Comparison of ENCODE assay signal across 31 mouse cellular contexts in genomic region chr1:64560105-64560504, GRCm38 (mm10). TPM values are rescaled to one million over a fixed set of nuclear protein-coding genes. Genes with fewer than 3 reads are reported as not detected.
DNase-seq lines count a peak whose midpoint lies in the region; ATAC-seq lines count a peak whose summit lies in the region.
"Had no signal": no experiment of that assay in that cellular context is flagged by ENCODE, and none has a peak within 500 bp of the region (broad histone marks: within the 10 kb centered on the region; RNA-seq: fewer than 3 reads in every experiment).

No protein-coding gene starts in this region.

- no peak overlapping the region for H3K9ac ChIP-seq in heart, embryonic 16.5 days (ENCODE audit: low read length)
- H3K9ac ChIP-seq: embryonic facial prominence, embryonic 13.5 days; forebrain, embryonic 12.5 days; forebrain, embryonic 15.5 days; hindbrain, embryonic 14.5 days had no signal

- H3K4me1 ChIP-seq in heart, embryonic 16.5 days (ENCODE audit: control insufficient read depth, insufficient read depth, low read length), result no peaks in the 10 kb centered on the region
- no peaks in the 10 kb centered on the region for H3K4me1 ChIP-seq in heart, embryonic 10.5 days
- H3K4me1 ChIP-seq: embryonic facial prominence, embryonic 10.5 days; embryonic facial prominence, embryonic 13.5 days; forebrain, embryonic 12.5 days; forebrain, embryonic 15.5 days had no signal

- DNase-seq in heart, adult 8-10 months (ENCODE audit: low spot score), result peak; percentile 8
- no peak for DNase-seq in heart, postnatal 4 days
- DNase-seq in heart, embryonic 10.5 days (ENCODE audit: low spot score), result no peak
- DNase-seq in MEL-GATA-1-ER (ENCODE audit: extremely low read depth, low read depth), result peak; percentile 25
- no peak for DNase-seq in adrenal gland, postnatal 36 days
- DNase-seq: adrenal gland, adult 8-10 months; adrenal gland, postnatal 25 days; B cell, adult 2 months; cerebellum, adult 11 months; cerebellum, adult 2 months; cerebellum, postnatal 10 days; cerebellum, postnatal 36 days; embryo, embryonic 11 days; gastrocnemius, postnatal 14 days; heart, adult 11 months; heart, postnatal 36 days; kidney, adult 18-20 months had no signal

- 86% methylated on average over 3 of the region's 3 CpGs for WGBS in heart, embryonic 16.5 days
- 84% methylated on average over 3 of the region's 3 CpGs for WGBS in heart, embryonic 10.5 days

- H3K27me3 ChIP-seq in heart, embryonic 16.5 days (ENCODE audit: control insufficient read depth, insufficient read depth, low read length), result no peaks in the 10 kb centered on the region
- H3K27me3 ChIP-seq in heart, embryonic 10.5 days (ENCODE audit: insufficient read depth, poor library complexity, severe bottlenecking), result no peaks in the 10 kb centered on the region
- H3K27me3 ChIP-seq: CH12.LX; embryonic facial prominence, embryonic 13.5 days; forebrain, embryonic 12.5 days; forebrain, embryonic 15.5 days had no signal

- peak overlapping the region; percentile 23; the same call in 1 of the 2 replicates for H3K27ac ChIP-seq in heart, embryonic 16.5 days (ENCODE audit: low read length)
- H3K27ac ChIP-seq in heart, embryonic 10.5 days, result no peak overlapping the region
- H3K27ac ChIP-seq: embryonic facial prominence, embryonic 10.5 days; embryonic facial prominence, embryonic 13.5 days; forebrain, embryonic 12.5 days; forebrain, embryonic 15.5 days; hindbrain, embryonic 14.5 days; hindbrain, postnatal 0 days had no signal

- H3K4me3 ChIP-seq in heart, embryonic 16.5 days (ENCODE audit: low read length), result no peak overlapping the region
- no peak overlapping the region for H3K4me3 ChIP-seq in heart, embryonic 10.5 days
- H3K4me3 ChIP-seq: embryonic facial prominence, embryonic 10.5 days; embryonic facial prominence, embryonic 13.5 days; erythroblast, embryonic 14.5 days; forebrain, embryonic 12.5 days; forebrain, embryonic 15.5 days had no signal

- ATAC-seq in heart, embryonic 16.5 days (replicated peaks; ENCODE audit: extremely low read depth, insufficient read depth, low FRiP score), result no peak
- ATAC-seq: activated CD4-positive, CD25-positive, alpha-beta regulatory T cell, adult 4 months; forebrain, embryonic 15.5 days; hindbrain, postnatal 0 days; inflammation-experienced regulatory T-cells, adult 6 months; intestine, embryonic 16.5 days had no signal

- H3K9me3 ChIP-seq in heart, embryonic 16.5 days (replicated peaks; ENCODE audit: control insufficient read depth, low read length), result no peaks in the 10 kb centered on the region
- H3K9me3 ChIP-seq in heart, embryonic 10.5 days, result no peaks in the 10 kb centered on the region
- H3K9me3 ChIP-seq: embryonic facial prominence, embryonic 10.5 days; embryonic facial prominence, embryonic 13.5 days; forebrain, embryonic 12.5 days; forebrain, embryonic 15.5 days; G1E had no signal

- no peak overlapping the region for H3K4me2 ChIP-seq in heart, embryonic 16.5 days (ENCODE audit: low read depth, low read length)
- H3K4me2 ChIP-seq: embryonic facial prominence, embryonic 13.5 days; forebrain, embryonic 12.5 days; forebrain, embryonic 15.5 days; heart, embryonic 11.5 days; hindbrain, embryonic 14.5 days had no signal

- peaks cover 8% of the 10 kb centered on the region for H3K36me3 ChIP-seq in heart, embryonic 16.5 days (ENCODE audit: control insufficient read depth, insufficient read depth)
- H3K36me3 ChIP-seq in heart, embryonic 10.5 days, result peaks cover 39% of the 10 kb centered on the region

RNA-seq across cellular contexts. Expression of gene Creb1, which starts 27.7 kb away (rescaled TPM):
- total RNA-seq in heart, adult 8-10 months (2022), result 10 to 100 TPM; 21.4 to 31.2 (median 22.8) TPM
- total RNA-seq in heart, postnatal 4 days (2021), result 10 to 100 TPM; 33.6 to 37.5 TPM
- polyA plus RNA-seq in heart, embryonic 16.5 days (2015; fragmentation: Nextera tagmentation; extraction: Ambion mirVana), result 21.0 and 24.0 TPM in 2 replicates
- 27.2 and 29.1 TPM in 2 replicates for polyA plus RNA-seq in heart, embryonic 10.5 days (2016; fragmentation: Nextera tagmentation; extraction: Ambion mirVana)
- total RNA-seq in adrenal gland, postnatal 36 days (2021), result 10 to 100 TPM; 44.7 to 46.0 TPM

RNA-seq across cellular contexts. Expression of gene Mettl21a, which starts 56.9 kb away (rescaled TPM):
- 10 to 100 TPM in 1 of 4 experiments, 1 to 10 TPM in 3; 6.5 to 10.0 (median 7.9) TPM for total RNA-seq in heart, adult 8-10 months (2022)
- 1 to 10 TPM; 6.5 to 8.1 TPM for total RNA-seq in heart, postnatal 4 days (2021)
- polyA plus RNA-seq in heart, embryonic 16.5 days (2015; fragmentation: Nextera tagmentation; extraction: Ambion mirVana), result 14.4 and 14.9 TPM in 2 replicates
- polyA plus RNA-seq in heart, embryonic 10.5 days (2016; fragmentation: Nextera tagmentation; extraction: Ambion mirVana), result 14.7 and 14.9 TPM in 2 replicates
- 10 to 100 TPM; 11.9 to 19.8 TPM for total RNA-seq in adrenal gland, postnatal 36 days (2021)

Comparison
In these comparisons a context has a peak if more than half of its experiments do, and no peak if none do; other contexts are left out.
1. DNase-seq: peak in heart, adult 8-10 months (single experiment) and MEL-GATA-1-ER (single experiment); none in heart, postnatal 4 days (single experiment), heart, embryonic 10.5 days (single experiment) and adrenal gland, postnatal 36 days (0 of 2).